Mouse (Mus musculus) forebrain, embryonic 11.5 days (tissue): ENCODE measurements around the gene Htr1f. TPM values are rescaled to one million over a fixed set of nuclear protein-coding genes. Genes with fewer than 3 reads are reported as not detected.

ENCODE experiments used
- ATAC-seq: fragments of 200-750 bp; cut with Nextera tagmentation; replicated peaks from 2 replicates; pipeline ENCODE4 v1.8.0; 2017; ENCODE audit warnings: moderate TSS enrichment; ENCODE audit not compliant: low FRiP score
- DNase-seq: peaks from one replicate; pipeline ENCODE4 v3.0.0-alpha.2; 2017; ENCODE audit warnings: low spot score
- H3K27ac ChIP-seq: fragments of 300-500 bp; sonication (generic); 2 replicates; pipeline ENCODE4 v1.5.1; 2014; ENCODE audit warnings: low read depth, low read length
- H3K27me3 ChIP-seq: fragments of 300-500 bp; sonication (generic); 2 replicates; pipeline ENCODE4 v1.6.1; 2014; ENCODE audit warnings: mild to moderate bottlenecking, low read length, mixed read lengths; ENCODE audit not compliant: control insufficient read depth, insufficient read depth
- H3K36me3 ChIP-seq: fragments of 300-500 bp; sonication (generic); 2 replicates; pipeline ENCODE4 v1.6.1; 2014; ENCODE audit warnings: mild to moderate bottlenecking, low read length, moderate library complexity, mixed read lengths; ENCODE audit not compliant: control insufficient read depth, insufficient read depth
- H3K4me1 ChIP-seq: fragments of 300-500 bp; sonication (generic); replicated peaks from 2 replicates; pipeline ENCODE4 v1.6.1; 2014; ENCODE audit warnings: low read length, mixed read lengths; ENCODE audit not compliant: control insufficient read depth, insufficient read depth
- H3K4me2 ChIP-seq: fragments of 300-500 bp; sonication (generic); 2 replicates; pipeline ENCODE4 v1.6.1; 2014; ENCODE audit warnings: low read depth, mild to moderate bottlenecking, low read length, moderate library complexity, mixed read lengths; ENCODE audit not compliant: severe bottlenecking
- H3K4me3 ChIP-seq: fragments of 300-500 bp; sonication (generic); 2 replicates; pipeline ENCODE4 v1.5.1; 2014; ENCODE audit warnings: low read depth, low read length
- H3K9ac ChIP-seq: fragments of 300-500 bp; sonication (generic); 2 replicates; pipeline ENCODE4 v1.6.1; 2014; ENCODE audit warnings: low read length
- H3K9me3 ChIP-seq: fragments of 300-500 bp; sonication (generic); 2 replicates; pipeline ENCODE4 v1.6.1; 2016; ENCODE audit warnings: low read length, mixed read lengths; ENCODE audit not compliant: control insufficient read depth
- WGBS: fragments of 180-500 bp; shearing (Covaris S2); extraction: QIAGEN DNeasy Blood & Tissue Kit; methylation state at CpG from one replicate; pipeline ENCODE4 v1.1.7; 2014; 5-methylcytosine and 5-hydroxymethylcytosine counted together
- polyA plus RNA-seq: library from polyadenylated mRNA; unstranded; fragments of >200 nt; fragmentation: Nextera tagmentation; extraction: Ambion mirVana; gene quantifications from 2 replicates; pipeline ENCODE4 v1.2.1, GENCODE M21; 2014

Htr1f gene
- polyA plus RNA-seq, 1 experiment from 2014 or later, result 0.19 TPM

DNA sequence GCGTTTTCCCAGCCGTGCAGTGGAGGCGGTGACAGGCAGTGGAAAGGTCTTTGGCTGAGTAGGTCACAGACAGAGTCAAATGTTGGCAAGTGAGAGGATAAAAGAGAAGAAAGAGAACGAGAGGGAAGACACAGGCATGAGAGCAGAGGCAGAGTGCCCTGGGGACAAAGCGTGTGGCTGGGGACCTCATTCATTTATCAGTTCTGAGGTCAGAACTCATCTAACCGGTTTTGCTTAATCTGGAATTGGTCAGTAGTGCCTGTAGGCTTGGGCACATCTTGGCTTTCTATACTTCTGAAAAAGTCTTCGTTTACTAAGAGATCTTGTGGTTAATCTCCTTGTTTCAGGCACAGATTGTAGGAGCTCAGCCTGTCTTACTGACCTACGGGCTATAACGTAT lies 182.2 kb downstream of the Htr1f start:
- DNase-seq, result no peak
- Histone ChIP-seq H3K27me3 (no peaks in the 10 kb centered on the region), H3K36me3 (no peaks in the 10 kb centered on the region), H3K9ac (no peak overlapping the region), H3K4me3 (no peak overlapping the region), H3K9me3 (no peaks in the 10 kb centered on the region), H3K4me1 (no peaks in the 10 kb centered on the region), H3K27ac (no peak overlapping the region), H3K4me2 (no peak overlapping the region)
- no peak for ATAC-seq
- 64% methylated on average over 9 of the region's 9 CpGs for WGBS

DNA sequence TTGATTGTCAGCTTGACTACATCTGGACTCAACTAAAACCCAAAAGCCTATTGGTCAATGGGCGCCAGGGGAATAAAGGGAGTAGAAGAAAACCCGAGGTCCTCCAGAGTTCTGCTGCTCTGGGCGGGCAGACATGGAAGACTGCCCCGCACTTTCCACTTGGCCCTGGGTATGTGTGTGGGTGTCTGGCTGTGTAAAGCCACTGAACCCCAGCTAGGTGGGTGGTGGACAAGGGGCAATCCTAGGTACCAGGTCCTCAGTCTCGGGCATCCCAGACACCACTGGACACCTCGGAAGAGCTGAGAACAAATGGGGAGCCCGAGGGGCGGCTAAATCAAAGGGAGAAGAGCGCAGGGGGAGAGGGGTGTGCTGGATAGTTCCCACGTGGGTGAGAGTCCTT lies 196.9 kb downstream of the Htr1f start:
- 83% methylated on average over 10 of the region's 10 CpGs for WGBS
- DNase-seq, result no peak
- no peak overlapping the region for H3K4me2 ChIP-seq

DNA sequence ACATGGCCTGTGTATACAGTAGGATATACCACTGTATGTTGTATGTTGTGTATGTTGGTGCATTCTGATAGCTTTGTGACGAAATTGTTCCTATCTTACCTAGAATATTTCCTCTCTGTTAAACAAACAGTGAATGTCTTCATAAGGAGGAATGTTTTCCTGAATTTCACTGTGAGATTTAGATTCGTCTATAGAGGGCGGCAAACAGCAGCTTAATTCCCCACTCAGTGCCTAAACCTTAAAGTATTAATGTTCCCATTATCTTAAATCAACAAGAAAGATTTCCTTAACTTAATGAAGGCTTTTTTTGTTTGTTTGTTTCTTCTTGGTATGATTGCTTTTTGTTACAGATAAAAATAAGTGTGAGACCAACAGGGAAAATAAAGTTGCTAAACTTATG lies 198.5 kb downstream of the Htr1f start:
- no peak for DNase-seq
- no peak overlapping the region for H3K9ac ChIP-seq

More for the DNA sequence above, 196.9 kb downstream of the Htr1f start:
- H3K36me3 ChIP-seq, result no peaks in the 10 kb centered on the region
- H3K4me3 ChIP-seq, result no peak overlapping the region
- H3K4me1 ChIP-seq, result no peaks in the 10 kb centered on the region
- no peak overlapping the region for H3K27ac ChIP-seq
- no peak overlapping the region for H3K9ac ChIP-seq
- no peaks in the 10 kb centered on the region for H3K27me3 ChIP-seq
- no peak for ATAC-seq
- H3K9me3 ChIP-seq, result no peaks in the 10 kb centered on the region

DNA sequence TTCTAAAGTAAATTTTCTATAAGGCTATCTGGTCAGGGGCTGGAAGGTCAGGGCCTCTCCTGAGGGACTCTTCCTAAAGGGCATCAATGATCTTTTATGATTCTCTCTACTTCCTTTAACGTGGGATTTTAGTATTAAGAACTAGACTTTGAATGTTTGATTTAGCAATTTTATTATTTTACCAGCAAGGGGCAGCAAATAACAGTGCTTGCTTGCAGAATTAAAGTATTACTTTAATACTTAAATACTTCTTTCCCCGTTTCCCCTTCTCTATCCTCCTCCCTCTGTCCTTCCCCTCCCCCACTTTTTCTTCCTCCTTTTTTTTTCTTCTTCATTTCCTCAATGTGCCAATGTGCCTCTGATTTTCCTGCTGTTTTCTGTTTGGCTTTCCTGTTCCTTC lies 202.3 kb downstream of the Htr1f start:
- no peak for DNase-seq
- no peak overlapping the region for H3K4me3 ChIP-seq
- H3K27me3 ChIP-seq, result no peaks in the 10 kb centered on the region
- no peak for ATAC-seq
- WGBS, result 74% methylated on average over 2 of the region's 2 CpGs
- H3K9me3 ChIP-seq, result no peaks in the 10 kb centered on the region
- H3K4me1 ChIP-seq, result no peaks in the 10 kb centered on the region
- H3K9ac ChIP-seq, result no peak overlapping the region
- H3K4me2 ChIP-seq, result no peak overlapping the region
- H3K27ac ChIP-seq, result no peak overlapping the region
- no peaks in the 10 kb centered on the region for H3K36me3 ChIP-seq

More for the DNA sequence above, 198.5 kb downstream of the Htr1f start:
- Histone ChIP-seq H3K4me1 (no peaks in the 10 kb centered on the region), H3K9me3 (no peaks in the 10 kb centered on the region), H3K36me3 (no peaks in the 10 kb centered on the region), H3K27ac (no peak overlapping the region), H3K4me2 (no peak overlapping the region), H3K4me3 (no peak overlapping the region), H3K27me3 (no peaks in the 10 kb centered on the region)
- no peak for ATAC-seq
- WGBS, result 32% methylated on average over 3 of the region's 3 CpGs

DNA sequence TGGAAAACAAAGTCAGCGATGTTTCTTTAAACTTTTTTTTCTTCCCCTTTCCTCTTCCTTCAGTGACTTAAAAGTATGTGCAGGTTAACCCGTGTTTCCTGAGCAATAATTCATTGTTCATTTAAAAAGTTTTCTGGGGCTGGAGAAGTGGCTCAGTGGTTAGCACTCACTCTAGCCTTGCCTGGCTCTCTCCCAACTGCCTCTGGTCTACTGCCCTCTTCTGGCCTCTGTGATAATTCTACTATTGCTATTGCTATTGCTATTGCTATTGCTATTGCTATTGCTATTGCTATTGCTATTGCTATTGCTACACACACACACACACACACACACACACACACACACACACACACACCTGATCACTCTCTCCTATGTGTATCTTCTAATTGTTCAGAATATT lies 206.6 kb downstream of the Htr1f start:
- no peak overlapping the region for H3K27ac ChIP-seq
- no peaks in the 10 kb centered on the region for H3K27me3 ChIP-seq
- no peak overlapping the region for H3K9ac ChIP-seq
- DNase-seq (no peak), ATAC-seq (no peak)
- no peak overlapping the region for H3K4me3 ChIP-seq
- H3K9me3 ChIP-seq, result no peaks in the 10 kb centered on the region
- no peaks in the 10 kb centered on the region for H3K36me3 ChIP-seq
- H3K4me2 ChIP-seq, result no peak overlapping the region
- H3K4me1 ChIP-seq, result no peaks in the 10 kb centered on the region
- WGBS, result 69% methylated on average over 2 of the region's 2 CpGs

GRCm38 (mm10) chr16:64889496-64889895 lies 216.2 kb downstream of the Htr1f start:
- no peak for ATAC-seq
- Histone ChIP-seq H3K4me2 (no peak overlapping the region), H3K9ac (no peak overlapping the region), H3K4me1 (no peaks in the 10 kb centered on the region), H3K27me3 (no peaks in the 10 kb centered on the region), H3K36me3 (no peaks in the 10 kb centered on the region), H3K4me3 (no peak overlapping the region), H3K27ac (no peak overlapping the region), H3K9me3 (peaks cover 3% of the 10 kb centered on the region; the same call in 1 of the 2 replicates)
- no peak for DNase-seq
- WGBS, result 92% methylated on average over 3 of the region's 3 CpGs

DNA sequence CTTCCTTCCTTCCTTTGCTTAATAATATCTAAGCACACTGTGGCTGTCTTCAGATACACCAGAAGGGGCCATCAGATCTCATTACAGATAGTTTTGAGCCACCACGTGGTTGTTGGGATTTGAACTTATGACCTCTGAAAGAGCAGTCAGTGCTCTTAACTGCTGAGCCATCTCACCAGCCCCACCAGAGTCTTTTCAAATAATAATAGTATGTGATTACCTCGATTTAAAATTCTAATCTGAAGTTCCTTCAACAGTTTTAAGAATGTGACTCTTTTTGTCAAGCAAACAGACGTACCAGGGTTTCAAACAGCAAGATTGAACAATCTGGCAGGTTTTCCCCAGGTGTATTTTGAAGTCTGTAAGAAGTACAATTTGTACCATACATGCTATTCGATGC lies 220.1 kb downstream of the Htr1f start:
- Histone ChIP-seq H3K4me2 (no peak overlapping the region), H3K27me3 (no peaks in the 10 kb centered on the region), H3K27ac (no peak overlapping the region), H3K4me1 (no peaks in the 10 kb centered on the region), H3K36me3 (no peaks in the 10 kb centered on the region), H3K4me3 (no peak overlapping the region), H3K9ac (no peak overlapping the region), H3K9me3 (peaks cover 3% of the 10 kb centered on the region; the same call in 1 of the 2 replicates)
- 46% methylated on average over 4 of the region's 4 CpGs for WGBS
- DNase-seq, result no peak
- ATAC-seq, result no peak

GRCm38 (mm10) chr16:64885142-64885541 lies 220.5 kb downstream of the Htr1f start:
- WGBS, result 34% methylated on average over 3 of the region's 3 CpGs
- DNase-seq (no peak), ATAC-seq (no peak)
- Histone ChIP-seq H3K36me3 (no peaks in the 10 kb centered on the region), H3K9me3 (peaks cover 3% of the 10 kb centered on the region; the same call in 1 of the 2 replicates), H3K4me2 (no peak overlapping the region), H3K4me3 (no peak overlapping the region), H3K4me1 (no peaks in the 10 kb centered on the region), H3K9ac (no peak overlapping the region), H3K27me3 (no peaks in the 10 kb centered on the region), H3K27ac (no peak overlapping the region)

GRCm38 (mm10) chr16:64884420-64884838 lies 221.2 kb downstream of the Htr1f start:
- 47% methylated on average over 3 of the region's 3 CpGs for WGBS
- Histone ChIP-seq H3K9me3 (peaks cover 3% of the 10 kb centered on the region; the same call in 1 of the 2 replicates), H3K4me2 (no peak overlapping the region), H3K27me3 (no peaks in the 10 kb centered on the region), H3K4me3 (no peak overlapping the region), H3K36me3 (no peaks in the 10 kb centered on the region), H3K4me1 (no peaks in the 10 kb centered on the region), H3K27ac (no peak overlapping the region), H3K9ac (no peak overlapping the region)
- no peak for DNase-seq
- no peak for ATAC-seq
